Mouse (Mus musculus): Measurements from ENCODE around the gene Farp1. TPM values are rescaled to one million over a fixed set of nuclear protein-coding genes. Genes with fewer than 3 reads are reported as not detected.

The Farp1 gene
- polyA plus RNA-seq, 1 experiment from 2014 or later: 2.3 TPM

DNA sequence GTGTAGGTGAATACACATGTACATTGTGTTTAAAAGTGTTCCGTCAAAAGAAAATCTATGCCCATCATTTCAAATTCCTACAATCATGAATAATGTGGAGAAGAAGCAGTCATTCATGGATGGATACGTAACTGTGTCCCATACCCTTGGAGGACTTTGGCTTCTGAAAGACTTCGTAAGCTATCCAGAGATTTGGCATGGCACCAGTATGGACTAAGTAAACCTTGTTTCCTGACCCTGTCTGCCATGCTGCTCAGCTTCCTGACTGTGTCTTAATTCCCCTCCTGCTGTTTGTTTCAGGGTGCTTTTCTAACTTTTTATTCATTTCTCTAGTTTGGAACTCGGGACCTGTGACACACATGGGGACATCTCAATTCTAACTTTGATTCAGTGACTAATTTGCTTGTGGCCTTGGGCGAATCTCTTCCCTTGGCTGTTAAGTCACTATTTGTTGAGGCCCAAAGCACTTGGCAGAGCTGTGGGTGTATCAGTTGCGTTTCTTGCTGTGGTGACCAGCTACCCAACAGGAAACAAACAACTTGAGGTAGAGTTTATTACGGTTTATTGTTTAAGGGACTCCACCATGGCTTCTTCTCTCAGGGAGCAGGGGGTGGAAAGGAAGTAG lies 108.9 kb downstream of the Farp1 start:
- Histone ChIP-seq H3K9ac (replicated peaks) (no peak overlapping the region), H3K36me3 (replicated peaks; ENCODE audit: insufficient read depth, low read length) (no peaks in the 10 kb centered on the region), H3K4me3 (ENCODE audit: low read depth, low read length) (no peak overlapping the region), H3K4me2 (ENCODE audit: low read depth, low read length) (0 out of 2 replicates have a peak overlapping the region, but pooled peaks have one; percentile 7), H3K9me3 (ENCODE audit: low read length) (no peaks in the 10 kb centered on the region), H3K27ac (ENCODE audit: low read depth) (peak overlapping the region; percentile 77), H3K27me3 (ENCODE audit: insufficient read depth, low read length) (no peaks in the 10 kb centered on the region), H3K4me1 (ENCODE audit: insufficient read depth) (peaks cover 21% of the 10 kb centered on the region)
- WGBS (ENCODE audit: insufficient replicate concordance): 65% methylated on average over 7 of the region's 7 CpGs
- TF ChIP-seq CTCF (IDR thresholded peaks at IDR 0.05; ENCODE audit: low read depth) (no peak), EP300 (IDR thresholded peaks at IDR 0.05; ENCODE audit: low read depth) (no peak)
- DNase-seq (no peak), ATAC-seq (no peak)

DNA sequence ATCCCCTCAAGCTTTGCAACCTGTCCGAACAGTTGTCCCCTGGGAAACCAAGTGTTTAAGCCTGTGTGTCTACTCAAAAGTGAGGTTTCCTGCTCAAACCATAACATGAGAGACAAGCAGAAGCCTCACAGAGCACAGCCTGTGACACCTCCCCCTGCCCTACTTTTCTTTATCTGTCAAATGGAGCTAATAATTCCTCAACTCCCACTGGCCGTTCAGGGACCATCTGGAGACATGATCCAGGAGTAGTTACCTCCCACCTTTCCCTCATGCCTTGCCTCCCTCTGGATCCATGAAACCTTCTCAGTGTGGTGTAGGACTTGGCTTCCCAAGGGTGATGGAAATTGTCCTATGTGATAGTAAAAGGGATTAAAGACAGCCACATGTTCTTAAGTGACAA lies 109.5 kb downstream of the Farp1 start:
- H3K9ac ChIP-seq (replicated peaks): no peak overlapping the region
- peak overlapping the region; percentile 66 for H3K4me2 ChIP-seq (ENCODE audit: low read depth, low read length)
- peak overlapping the region; percentile 77 for H3K27ac ChIP-seq (ENCODE audit: low read depth)
- H3K36me3 ChIP-seq (replicated peaks; ENCODE audit: insufficient read depth, low read length): no peaks in the 10 kb centered on the region
- WGBS (ENCODE audit: insufficient replicate concordance): 56% methylated on average over 2 of the region's 2 CpGs
- TF ChIP-seq CTCF (IDR thresholded peaks at IDR 0.05; ENCODE audit: low read depth) (no peak), EP300 (IDR thresholded peaks at IDR 0.05; ENCODE audit: low read depth) (no peak)
- no peaks in the 10 kb centered on the region for H3K27me3 ChIP-seq (ENCODE audit: insufficient read depth, low read length)
- H3K9me3 ChIP-seq (ENCODE audit: low read length): no peaks in the 10 kb centered on the region
- DNase-seq: no peak
- ATAC-seq: no peak
- no peak overlapping the region for H3K4me3 ChIP-seq (ENCODE audit: low read depth, low read length)
- peaks cover 21% of the 10 kb centered on the region for H3K4me1 ChIP-seq (ENCODE audit: insufficient read depth)

- TF ChIP-seq CTCF (IDR thresholded peaks at IDR 0.05; ENCODE audit: low read depth) (no peak), EP300 (IDR thresholded peaks at IDR 0.05; ENCODE audit: low read depth) (no peak)
- Histone ChIP-seq H3K27me3 (ENCODE audit: insufficient read depth, low read length) (no peaks in the 10 kb centered on the region), H3K27ac (ENCODE audit: low read depth) (peak overlapping the region; percentile 77), H3K9ac (replicated peaks) (peak overlapping the region; percentile 30; the same call in 1 of the 2 replicates), H3K36me3 (replicated peaks; ENCODE audit: insufficient read depth, low read length) (no peaks in the 10 kb centered on the region), H3K4me3 (ENCODE audit: low read depth, low read length) (peak overlapping the region; percentile 30; the same call in 1 of the 2 replicates), H3K4me2 (ENCODE audit: low read depth, low read length) (peak overlapping the region; percentile 66), H3K4me1 (ENCODE audit: insufficient read depth) (peaks cover 20% of the 10 kb centered on the region), H3K9me3 (ENCODE audit: low read length) (no peaks in the 10 kb centered on the region)
- DNase-seq (no peak), ATAC-seq (peak; percentile 27)
- 39% methylated on average over 3 of the region's 3 CpGs for WGBS (ENCODE audit: insufficient replicate concordance)
Observed at GRCm38 (mm10) chr14:121145291-121145690, 110.3 kb downstream of the Farp1 start.

- H3K4me3 ChIP-seq (ENCODE audit: low read depth, low read length): peak overlapping the region; percentile 30; the same call in 1 of the 2 replicates
- H3K27ac ChIP-seq (ENCODE audit: low read depth): peak overlapping the region; percentile 77
- H3K9me3 ChIP-seq (ENCODE audit: low read length): no peaks in the 10 kb centered on the region
- H3K9ac ChIP-seq (replicated peaks): peak overlapping the region; percentile 30; the same call in 1 of the 2 replicates
- 29% methylated on average over 9 of the region's 10 CpGs for WGBS (ENCODE audit: insufficient replicate concordance)
- peak overlapping the region; percentile 66 for H3K4me2 ChIP-seq (ENCODE audit: low read depth, low read length)
- ATAC-seq (peak; percentile 85), DNase-seq (peak; percentile 46)
- H3K4me1 ChIP-seq (ENCODE audit: insufficient read depth): peaks cover 19% of the 10 kb centered on the region
- H3K27me3 ChIP-seq (ENCODE audit: insufficient read depth, low read length): no peaks in the 10 kb centered on the region
- TF ChIP-seq CTCF (IDR thresholded peaks at IDR 0.05; ENCODE audit: low read depth): no peak
- no peak for TF ChIP-seq EP300 (IDR thresholded peaks at IDR 0.05; ENCODE audit: low read depth)
- no peaks in the 10 kb centered on the region for H3K36me3 ChIP-seq (replicated peaks; ENCODE audit: insufficient read depth, low read length)
Observed at GRCm38 (mm10) chr14:121145698-121146097, 110.7 kb downstream of the Farp1 start.

DNA sequence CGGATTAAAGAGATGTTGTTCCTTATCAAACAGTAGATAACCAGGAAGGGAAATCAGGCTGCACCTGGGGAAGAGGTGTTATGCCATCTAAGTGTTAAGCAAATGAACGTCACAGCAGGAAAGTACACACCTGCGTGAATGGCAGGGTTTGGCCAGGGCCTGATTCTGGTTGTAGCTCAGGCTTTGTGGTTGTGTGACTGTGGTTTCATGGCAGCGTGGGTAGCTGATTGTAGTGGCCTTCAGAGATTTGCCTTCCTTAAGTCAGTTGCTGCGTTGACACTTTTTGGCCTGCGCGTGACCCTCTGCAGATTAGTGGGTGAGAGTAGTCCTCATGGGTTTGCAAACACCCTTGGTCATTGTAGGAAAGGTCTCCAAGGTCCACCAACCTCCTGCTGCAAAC lies 111.2 kb downstream of the Farp1 start:
- DNase-seq (no peak), ATAC-seq (no peak)
- Histone ChIP-seq H3K9ac (replicated peaks) (no peak overlapping the region), H3K36me3 (replicated peaks; ENCODE audit: insufficient read depth, low read length) (no peaks in the 10 kb centered on the region), H3K27me3 (ENCODE audit: insufficient read depth, low read length) (no peaks in the 10 kb centered on the region), H3K4me3 (ENCODE audit: low read depth, low read length) (no peak overlapping the region), H3K4me2 (ENCODE audit: low read depth, low read length) (peak overlapping the region; percentile 40), H3K4me1 (ENCODE audit: insufficient read depth) (peaks cover 18% of the 10 kb centered on the region), H3K27ac (ENCODE audit: low read depth) (peak overlapping the region; percentile 69), H3K9me3 (ENCODE audit: low read length) (no peaks in the 10 kb centered on the region)
- no peak for TF ChIP-seq CTCF (IDR thresholded peaks at IDR 0.05; ENCODE audit: low read depth)
- no peak for TF ChIP-seq EP300 (IDR thresholded peaks at IDR 0.05; ENCODE audit: low read depth)
- WGBS (ENCODE audit: insufficient replicate concordance): 27% methylated on average over 7 of the region's 7 CpGs

- Histone ChIP-seq H3K27me3 (ENCODE audit: insufficient read depth, low read length) (no peaks in the 10 kb centered on the region), H3K27ac (ENCODE audit: low read depth) (0 out of 2 replicates have a peak overlapping the region, but pooled peaks have one; percentile 44), H3K9me3 (ENCODE audit: low read length) (no peaks in the 10 kb centered on the region), H3K36me3 (replicated peaks; ENCODE audit: insufficient read depth, low read length) (no peaks in the 10 kb centered on the region), H3K4me2 (ENCODE audit: low read depth, low read length) (no peak overlapping the region), H3K4me1 (ENCODE audit: insufficient read depth) (peaks cover 14% of the 10 kb centered on the region), H3K4me3 (ENCODE audit: low read depth, low read length) (no peak overlapping the region), H3K9ac (replicated peaks) (no peak overlapping the region)
- TF ChIP-seq EP300 (IDR thresholded peaks at IDR 0.05; ENCODE audit: low read depth) (no peak), CTCF (IDR thresholded peaks at IDR 0.05; ENCODE audit: low read depth) (no peak)
- ATAC-seq (no peak), DNase-seq (no peak)
- WGBS (ENCODE audit: insufficient replicate concordance): 50% methylated on average over 3 of the region's 3 CpGs
Observed at GRCm38 (mm10) chr14:121147026-121147425, 112.0 kb downstream of the Farp1 start.
